ENCODE assay signal across 8 mouse cellular contexts in the genomic region with DNA sequence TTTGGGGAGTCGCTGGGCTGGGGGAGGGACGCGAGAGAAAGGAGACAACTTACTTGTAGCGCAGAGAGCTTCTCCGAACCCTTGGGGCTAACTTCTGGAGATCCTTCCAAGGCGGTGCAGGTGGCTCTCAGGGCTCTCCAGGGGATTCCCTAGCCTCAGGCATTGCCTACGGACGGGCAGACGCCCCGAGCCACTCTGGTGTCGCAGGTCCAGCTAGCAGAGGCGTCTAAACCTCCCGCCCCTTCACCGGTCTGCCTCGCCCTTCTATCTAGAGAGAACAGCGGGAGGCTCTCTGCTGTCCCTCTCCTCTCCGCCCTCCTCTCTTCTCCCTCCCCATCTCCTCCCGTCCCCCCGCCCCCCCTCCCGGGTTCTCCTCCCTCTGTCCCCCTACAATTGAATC. TPM values are rescaled to one million over a fixed set of nuclear protein-coding genes. Genes with fewer than 3 reads are reported as not detected.
DNase-seq lines count a peak whose midpoint lies in the region; ATAC-seq lines count a peak whose summit lies in the region.

Kcnj5 (minus strand) TSS at position 300 of the 400 bp plus-strand sequence.

- H3K4me2 ChIP-seq in lung, embryonic 16.5 days (ENCODE audit: low read depth, low read length) = peak within 1 kb of the TSS; percentile 54
- H3K4me2 ChIP-seq in limb, embryonic 12.5 days = peak within 1 kb of the TSS; percentile 62
- H3K4me2 ChIP-seq in neural tube, embryonic 15.5 days = peak within 1 kb of the TSS; percentile 72

- no peaks in the 10 kb centered on the region for H3K9me3 ChIP-seq in lung, embryonic 16.5 days (ENCODE audit: control insufficient read depth, low read length)
- H3K9me3 ChIP-seq in heart, embryonic 10.5 days = no peaks in the 10 kb centered on the region
- H3K9me3 ChIP-seq in limb, embryonic 12.5 days = no peaks in the 10 kb centered on the region
- no peaks in the 10 kb centered on the region for H3K9me3 ChIP-seq in neural tube, embryonic 15.5 days (replicated peaks)

- no peak for DNase-seq in lung, postnatal 4 days
- peak; percentile 89 for DNase-seq in heart, embryonic 10.5 days (ENCODE audit: low spot score)
- DNase-seq in spleen, postnatal 10 days (ENCODE audit: low spot score in 2 of 2) = no peak
- no peak for DNase-seq in lung, postnatal 14 days
- DNase-seq in gastrocnemius, adult 8-10 months (ENCODE audit: low spot score in 2 of 2) = no peak

- H3K27me3 ChIP-seq in lung, embryonic 16.5 days (ENCODE audit: control insufficient read depth, insufficient read depth, low read depth, low read length) = peaks cover 44% of the 10 kb centered on the region
- peaks cover 50% of the 10 kb centered on the region for H3K27me3 ChIP-seq in heart, embryonic 10.5 days (ENCODE audit: insufficient read depth, poor library complexity, severe bottlenecking)
- H3K27me3 ChIP-seq in limb, embryonic 12.5 days = peaks cover 65% of the 10 kb centered on the region
- peaks cover 49% of the 10 kb centered on the region for H3K27me3 ChIP-seq in neural tube, embryonic 15.5 days (replicated peaks)

- no peaks in the 10 kb centered on the region for H3K36me3 ChIP-seq in lung, embryonic 16.5 days (ENCODE audit: control insufficient read depth, insufficient read depth, low read length)
- no peaks in the 10 kb centered on the region for H3K36me3 ChIP-seq in heart, embryonic 10.5 days
- no peaks in the 10 kb centered on the region for H3K36me3 ChIP-seq in limb, embryonic 12.5 days
- H3K36me3 ChIP-seq in neural tube, embryonic 15.5 days = no peaks in the 10 kb centered on the region

- 2% methylated on average over 19 of the region's 20 CpGs for WGBS in lung, embryonic 16.5 days
- under 1% methylated on average over 19 of the region's 20 CpGs for WGBS in heart, embryonic 10.5 days
- WGBS in limb, embryonic 12.5 days = 1% methylated on average over 19 of the region's 20 CpGs
- WGBS in neural tube, embryonic 15.5 days = under 1% methylated on average over 18 of the region's 20 CpGs

- peak within 1 kb of the TSS; percentile 27 for H3K4me3 ChIP-seq in lung, embryonic 16.5 days (ENCODE audit: low read length)
- peak within 1 kb of the TSS; percentile 68 for H3K4me3 ChIP-seq in heart, embryonic 10.5 days
- H3K4me3 ChIP-seq in limb, embryonic 12.5 days (replicated peaks) = peak within 1 kb of the TSS; percentile 36
- H3K4me3 ChIP-seq in neural tube, embryonic 15.5 days (replicated peaks) = peak within 1 kb of the TSS; percentile 37

- H3K27ac ChIP-seq in lung, embryonic 16.5 days (ENCODE audit: low read length) = no peak within 1 kb of the TSS
- H3K27ac ChIP-seq in heart, embryonic 10.5 days = peak within 1 kb of the TSS; percentile 90
- H3K27ac ChIP-seq in limb, embryonic 12.5 days = no peak within 1 kb of the TSS
- no peak within 1 kb of the TSS for H3K27ac ChIP-seq in neural tube, embryonic 15.5 days (replicated peaks)

- ATAC-seq in lung, embryonic 16.5 days (ENCODE audit: low read depth) = peak; percentile 35; the same call in 1 of the 2 replicates
- no peak for ATAC-seq in limb, embryonic 12.5 days (ENCODE audit: insufficient number of reproducible peaks, insufficient read depth, low FRiP score, low TSS enrichment, low read depth)
- ATAC-seq in neural tube, embryonic 15.5 days (ENCODE audit: low FRiP score) = peak; percentile 49; the same call in 1 of the 2 replicates

- peaks cover 6% of the 10 kb centered on the region for H3K4me1 ChIP-seq in lung, embryonic 16.5 days (replicated peaks; ENCODE audit: control insufficient read depth, insufficient read depth, low read length)
- H3K4me1 ChIP-seq in heart, embryonic 10.5 days = peaks cover 50% of the 10 kb centered on the region
- H3K4me1 ChIP-seq in limb, embryonic 12.5 days (replicated peaks) = peaks cover 31% of the 10 kb centered on the region
- H3K4me1 ChIP-seq in neural tube, embryonic 15.5 days = peaks cover 20% of the 10 kb centered on the region

- peak within 1 kb of the TSS; percentile 30 for H3K9ac ChIP-seq in lung, embryonic 16.5 days (ENCODE audit: low read length)
- peak within 1 kb of the TSS; percentile 40; the same call in 1 of the 2 replicates for H3K9ac ChIP-seq in limb, embryonic 12.5 days (replicated peaks)
- H3K9ac ChIP-seq in neural tube, embryonic 15.5 days (replicated peaks) = peak within 1 kb of the TSS; percentile 44

RNA-seq across cellular contexts. Expression of gene Kcnj5, which starts in this region (rescaled TPM):
- polyA plus RNA-seq in lung, embryonic 16.5 days (2015; fragmentation: Nextera tagmentation; extraction: Ambion mirVana) = 1.9 and 2.7 TPM in 2 replicates
- 24.1 and 40.0 TPM in 2 replicates for polyA plus RNA-seq in heart, embryonic 10.5 days (2016; fragmentation: Nextera tagmentation; extraction: Ambion mirVana)
- polyA plus RNA-seq in limb, embryonic 12.5 days (2016; fragmentation: Nextera tagmentation; extraction: Ambion mirVana) = 0.34 and 0.35 TPM in 2 replicates
- polyA plus RNA-seq in neural tube, embryonic 15.5 days (2015; fragmentation: Nextera tagmentation; extraction: Ambion mirVana) = 0.19 and 0.22 TPM in 2 replicates
- not detected for total RNA-seq in gastrocnemius, adult 8-10 months (2022)

Comparison
In these comparisons a context has a peak if more than half of its experiments do, and no peak if none do; other contexts are left out.
1. Peak in ATAC-seq, H3K4me3 ChIP-seq, H3K9ac ChIP-seq and H3K4me2 ChIP-seq in neural tube, embryonic 15.5 days; RNA of the gene not detected or under 1 TPM.